Mouse (Mus musculus): Measurements from ENCODE around the gene Crabp1. TPM values are rescaled to one million over a fixed set of nuclear protein-coding genes. Genes with fewer than 3 reads are reported as not detected.

Crabp1 gene
- total RNA-seq (2012; rRNA removed) = not detected in 2 replicates
- not detected for polyA plus RNA-seq (2012; ENCODE audit: insufficient read depth in 1 of 2, insufficient read length in 2 of 2, low read depth in 1 of 2, low replicate concordance in 2 of 2, missing spikeins in 1 of 2)

DNA sequence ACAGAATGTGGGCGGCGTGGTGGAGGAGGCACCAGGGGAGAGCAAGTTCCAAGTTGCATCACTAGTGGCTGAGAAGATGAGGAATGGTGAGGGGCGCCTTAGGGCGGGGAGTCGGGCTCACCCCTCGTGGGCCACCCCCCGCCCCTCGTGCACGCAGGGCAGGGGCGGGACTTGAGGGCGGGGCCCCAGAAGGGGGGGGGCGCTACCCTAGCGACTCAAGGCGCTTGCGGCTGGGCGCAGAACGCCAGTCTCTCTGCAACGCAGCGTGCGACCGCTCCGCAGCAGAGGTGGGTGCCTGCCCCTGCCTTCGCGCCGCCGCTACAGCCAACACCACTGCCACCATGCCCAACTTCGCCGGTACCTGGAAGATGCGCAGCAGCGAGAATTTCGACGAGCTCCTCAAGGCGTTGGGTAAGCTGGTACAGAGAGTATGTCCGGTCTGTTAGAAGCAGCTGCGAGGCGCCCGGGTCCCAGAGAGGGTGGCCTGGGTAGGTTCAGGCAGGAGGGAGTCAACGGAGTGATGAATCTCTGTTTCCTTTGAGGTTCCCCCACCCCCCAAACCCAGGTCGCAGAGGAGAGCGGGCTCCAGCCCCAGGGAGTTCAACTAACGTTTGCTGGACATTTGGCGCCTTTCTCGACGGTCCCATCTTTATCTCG, at the start of gene Crabp1:
Crabp1 (plus strand) TSS at position 188 of the 657 bp plus-strand sequence.
- Histone ChIP-seq H3K79me2 (ENCODE audit: control insufficient read depth, insufficient read depth, low read length, poor library complexity) (no peaks in the 10 kb centered on the region), H3K9ac (ENCODE audit: control insufficient read depth, low read depth, low read length, poor library complexity, severe bottlenecking) (no peak within 1 kb of the TSS), H3K4me3 (ENCODE audit: control insufficient read depth in 1 of 2, insufficient read depth in 1 of 2, low read depth in 2 of 2, low read length in 2 of 2) (no peak within 1 kb of the TSS), H3K9me3 (replicated peaks; ENCODE audit: insufficient read depth, low read length) (no peaks in the 10 kb centered on the region), H3K4me1 (ENCODE audit: control insufficient read depth in 1 of 2, insufficient read depth in 2 of 2, low read length in 2 of 2) (no peaks in the 10 kb centered on the region), H3K27me3 (ENCODE audit: control insufficient read depth in 1 of 2, insufficient read depth in 2 of 2, low read length in 2 of 2) (peaks cover 8 to 9% of the 10 kb centered on the region in 2 experiments; a peak in 3 of 4 replicates), H3K27ac (ENCODE audit: control insufficient read depth, low read depth, low read length) (no peak within 1 kb of the TSS), H3K36me3 (ENCODE audit: control insufficient read depth in 1 of 2, insufficient read depth in 2 of 2, low read length in 2 of 2) (no peaks in the 10 kb centered on the region)
- DNase-seq (ENCODE audit: low read depth, low spot score) = no peak
- TF ChIP-seq MYC (IDR thresholded peaks at IDR 0.05; ENCODE audit: low read depth, low read length) = no peak
- no peak for TF ChIP-seq RAD21 (IDR thresholded peaks at IDR 0.05; ENCODE audit: low read depth, low read length)

DNA sequence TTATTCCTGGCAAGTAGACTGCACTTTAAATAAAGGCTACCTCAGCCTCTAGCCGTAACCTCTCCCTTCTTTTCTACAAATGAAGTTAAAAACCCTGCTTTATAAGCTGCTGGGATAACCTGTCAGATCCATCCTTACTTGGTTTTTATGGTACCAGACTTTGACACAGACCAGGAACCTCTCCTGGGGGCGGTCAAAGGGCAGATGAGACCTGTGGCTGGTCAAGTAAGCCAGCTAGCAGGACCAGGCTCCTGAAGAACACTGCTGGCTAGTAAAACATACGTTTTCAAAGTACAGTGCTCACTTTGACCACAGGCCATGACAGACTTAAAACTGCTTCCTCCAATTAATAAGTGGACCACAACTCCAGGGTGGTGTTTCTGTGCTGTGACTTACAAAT, 48.8 kb upstream of the Crabp1 start:
- no peaks in the 10 kb centered on the region for H3K27me3 ChIP-seq (ENCODE audit: control insufficient read depth in 1 of 2, insufficient read depth in 2 of 2, low read length in 2 of 2)
- no peak overlapping the region for H3K27ac ChIP-seq (ENCODE audit: control insufficient read depth, low read depth, low read length)
- DNase-seq (ENCODE audit: low read depth, low spot score) = no peak
- no peaks in the 10 kb centered on the region for H3K9me3 ChIP-seq (replicated peaks; ENCODE audit: insufficient read depth, low read length)
- TF ChIP-seq USF2 (IDR thresholded peaks at IDR 0.05; ENCODE audit: borderline replicate concordance in 1 of 2, insufficient read depth in 1 of 2, low read depth in 1 of 2, low read length in 2 of 2) (no peak), SIN3A (IDR thresholded peaks at IDR 0.05; ENCODE audit: low read length) (no peak), POLR2AphosphoS2 (IDR thresholded peaks at IDR 0.05; ENCODE audit: low read length) (peak; percentile 44; the same call in 1 of the 2 replicates), MXI1 (IDR thresholded peaks at IDR 0.05; ENCODE audit: low read depth, low read length) (no peak), ELF1 (IDR thresholded peaks at IDR 0.05; ENCODE audit: low read depth, low read length) (no peak)
- H3K36me3 ChIP-seq (ENCODE audit: control insufficient read depth in 1 of 2, insufficient read depth in 2 of 2, low read length in 2 of 2) = peaks cover 0 to 25% of the 10 kb centered on the region in 2 experiments; a peak in 2 of 4 replicates
- H3K9ac ChIP-seq (ENCODE audit: control insufficient read depth, low read depth, low read length, poor library complexity, severe bottlenecking) = no peak overlapping the region
- H3K4me3 ChIP-seq (ENCODE audit: control insufficient read depth in 1 of 2, insufficient read depth in 1 of 2, low read depth in 2 of 2, low read length in 2 of 2) = no peak overlapping the region
- H3K4me1 ChIP-seq (ENCODE audit: control insufficient read depth in 1 of 2, insufficient read depth in 2 of 2, low read length in 2 of 2) = no peaks in the 10 kb centered on the region
- H3K79me2 ChIP-seq (ENCODE audit: control insufficient read depth, insufficient read depth, low read length, poor library complexity) = no peaks in the 10 kb centered on the region

GRCm38 (mm10) chr9:54717527-54717926, 47.0 kb upstream of the Crabp1 start:
- no peak overlapping the region for H3K27ac ChIP-seq (ENCODE audit: control insufficient read depth, low read depth, low read length)
- H3K9ac ChIP-seq (ENCODE audit: control insufficient read depth, low read depth, low read length, poor library complexity, severe bottlenecking) = no peak overlapping the region
- no peak overlapping the region for H3K4me3 ChIP-seq (ENCODE audit: control insufficient read depth in 1 of 2, insufficient read depth in 1 of 2, low read depth in 2 of 2, low read length in 2 of 2)
- no peaks in the 10 kb centered on the region for H3K9me3 ChIP-seq (replicated peaks; ENCODE audit: insufficient read depth, low read length)
- DNase-seq (ENCODE audit: low read depth, low spot score) = no peak
- no peaks in the 10 kb centered on the region for H3K4me1 ChIP-seq (ENCODE audit: control insufficient read depth in 1 of 2, insufficient read depth in 2 of 2, low read length in 2 of 2)
- H3K27me3 ChIP-seq (ENCODE audit: control insufficient read depth in 1 of 2, insufficient read depth in 2 of 2, low read length in 2 of 2) = no peaks in the 10 kb centered on the region
- no peaks in the 10 kb centered on the region for H3K79me2 ChIP-seq (ENCODE audit: control insufficient read depth, insufficient read depth, low read length, poor library complexity)
- TF ChIP-seq ETS1 (IDR thresholded peaks at IDR 0.05; ENCODE audit: low read depth, low read length) = no peak
- no peak for TF ChIP-seq CHD2 (IDR thresholded peaks at IDR 0.05; ENCODE audit: low read length)
- TF ChIP-seq MEF2A (IDR thresholded peaks at IDR 0.05; ENCODE audit: extremely low read depth, insufficient replicate concordance, low read depth, low read length, poor library complexity, severe bottlenecking) = no peak
- no peak for TF ChIP-seq RAD21 (IDR thresholded peaks at IDR 0.05; ENCODE audit: low read depth, low read length)
- no peak for TF ChIP-seq NRF1 (IDR thresholded peaks at IDR 0.05; ENCODE audit: insufficient read depth, low read depth, low read length, poor library complexity, severe bottlenecking)
- peaks cover 0 to 25% of the 10 kb centered on the region in 2 experiments; a peak in 2 of 4 replicates for H3K36me3 ChIP-seq (ENCODE audit: control insufficient read depth in 1 of 2, insufficient read depth in 2 of 2, low read length in 2 of 2)

All from MEL (cell line).